Mouse (Mus musculus) gastrocnemius, adult 2 months (tissue): ENCODE data around the gene Lyrm2. TPM values are rescaled to one million over a fixed set of nuclear protein-coding genes. Genes with fewer than 3 reads are reported as not detected.

Source experiments
- DNase-seq: peaks from one replicate; pipeline ENCODE4 v3.0.0; 2022
- H3K27ac ChIP-seq: fragments of 200-600 bp; 2 replicates; pipeline ENCODE4 v1.8.1; 2022; ENCODE audit warnings: mild to moderate bottlenecking
- H3K4me3 ChIP-seq: fragments of 200-600 bp; 2 replicates; pipeline ENCODE4 v1.8.1; 2022; ENCODE audit warnings: mild to moderate bottlenecking, moderate library complexity
- CTCF ChIP-seq: fragments of 200-600 bp; IDR thresholded peaks from 2 replicates; pipeline ENCODE4 v1.8.1; 2022; ENCODE audit warnings: antibody characterized with exemption, mild to moderate bottlenecking, moderate library complexity
- intact Hi-C: fragments of 180-260 bp; cut with DNase I; formaldehyde crosslinking; loops from one replicate; pipeline ENCODE4 v1.15.1; 2025
- total RNA-seq, 2 experiments: library from RNA; stranded (reverse); gene quantifications; 2 replicates each; pipeline ENCODE4 v1.2.3; 2021

Gene Lyrm2
- total RNA-seq, 2 experiments from 2014 or later: 15.7 to 26.1 TPM

DNA sequence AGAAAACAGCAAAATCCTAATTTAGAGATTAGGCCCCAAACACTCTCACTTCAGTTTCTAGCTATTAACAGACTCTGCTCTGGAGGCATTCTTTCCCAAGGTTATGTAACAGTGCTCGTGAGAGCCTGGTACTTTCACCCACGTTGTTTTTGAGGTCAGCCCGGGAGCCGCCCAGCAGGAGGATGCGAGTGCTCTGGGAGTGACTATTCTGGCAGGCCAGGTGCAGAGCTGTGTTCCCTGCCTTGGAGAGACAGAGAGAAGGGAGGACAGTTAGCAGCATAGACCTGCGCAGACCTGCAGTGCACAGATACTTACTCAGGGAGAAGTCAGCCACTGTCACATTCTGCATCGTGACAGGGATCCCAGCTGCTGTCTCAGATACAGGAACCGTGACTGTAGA lies 24.2 kb downstream of the Lyrm2 start:
- no peak for DNase-seq
- no peak for TF ChIP-seq CTCF
- Histone ChIP-seq H3K4me3 (no peak overlapping the region), H3K27ac (no peak overlapping the region)
- intact Hi-C loops: no loop called here

DNA sequence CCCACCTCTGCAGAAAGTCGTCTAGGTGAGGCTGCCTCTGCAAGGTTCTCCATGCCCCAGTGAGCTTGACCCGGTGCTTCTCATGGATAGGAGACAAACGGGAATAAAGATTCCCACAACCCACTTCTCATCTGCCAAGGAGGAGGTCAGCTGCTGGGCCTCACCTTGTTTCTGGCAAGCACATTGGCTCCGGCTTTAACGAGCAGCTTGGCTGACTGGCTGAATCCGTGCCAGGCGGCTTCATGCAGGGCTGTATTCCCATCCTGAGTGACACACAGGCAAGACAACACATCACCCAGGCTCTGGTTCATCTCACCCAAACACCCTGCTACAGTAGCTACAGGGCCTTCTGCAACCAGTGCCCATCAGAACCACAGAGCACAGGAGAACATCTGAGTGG lies 26.9 kb downstream of the Lyrm2 start:
- DNase-seq: peak; percentile 59
- Histone ChIP-seq H3K4me3 (no peak overlapping the region), H3K27ac (no peak overlapping the region)
- intact Hi-C loops: no loop called here
- no peak for TF ChIP-seq CTCF

GRCm38 (mm10) chr4:32828385-32829077 lies 28.5 kb downstream of the Lyrm2 start:
- intact Hi-C loops: no loop called here
- Histone ChIP-seq H3K4me3 (no peak overlapping the region), H3K27ac (no peak overlapping the region)
- DNase-seq: no peak
- no peak for TF ChIP-seq CTCF

DNA sequence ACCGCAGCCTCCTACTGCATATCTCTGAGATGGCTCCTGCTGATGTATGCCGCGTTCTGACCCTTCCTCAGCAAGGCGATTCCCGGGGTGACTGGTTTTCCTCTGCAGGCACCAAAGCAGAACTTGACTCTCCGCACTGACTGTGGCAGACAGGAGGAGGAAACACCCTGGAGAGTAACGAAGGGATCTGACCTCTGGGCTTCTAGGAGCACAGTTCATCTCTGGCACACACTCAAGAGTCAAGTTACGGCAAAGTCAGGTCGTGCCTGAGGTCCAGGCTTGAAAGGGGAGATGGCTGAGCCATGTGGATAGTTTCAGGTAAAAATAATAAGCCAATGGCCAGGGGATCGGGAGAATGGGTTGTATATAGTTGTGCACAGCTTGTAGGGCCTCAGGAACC lies 29.3 kb downstream of the Lyrm2 start:
- intact Hi-C loops: no loop called here
- peak overlapping the region; percentile 40; the same call in 1 of the 2 replicates for H3K27ac ChIP-seq
- TF ChIP-seq CTCF: no peak

DNA sequence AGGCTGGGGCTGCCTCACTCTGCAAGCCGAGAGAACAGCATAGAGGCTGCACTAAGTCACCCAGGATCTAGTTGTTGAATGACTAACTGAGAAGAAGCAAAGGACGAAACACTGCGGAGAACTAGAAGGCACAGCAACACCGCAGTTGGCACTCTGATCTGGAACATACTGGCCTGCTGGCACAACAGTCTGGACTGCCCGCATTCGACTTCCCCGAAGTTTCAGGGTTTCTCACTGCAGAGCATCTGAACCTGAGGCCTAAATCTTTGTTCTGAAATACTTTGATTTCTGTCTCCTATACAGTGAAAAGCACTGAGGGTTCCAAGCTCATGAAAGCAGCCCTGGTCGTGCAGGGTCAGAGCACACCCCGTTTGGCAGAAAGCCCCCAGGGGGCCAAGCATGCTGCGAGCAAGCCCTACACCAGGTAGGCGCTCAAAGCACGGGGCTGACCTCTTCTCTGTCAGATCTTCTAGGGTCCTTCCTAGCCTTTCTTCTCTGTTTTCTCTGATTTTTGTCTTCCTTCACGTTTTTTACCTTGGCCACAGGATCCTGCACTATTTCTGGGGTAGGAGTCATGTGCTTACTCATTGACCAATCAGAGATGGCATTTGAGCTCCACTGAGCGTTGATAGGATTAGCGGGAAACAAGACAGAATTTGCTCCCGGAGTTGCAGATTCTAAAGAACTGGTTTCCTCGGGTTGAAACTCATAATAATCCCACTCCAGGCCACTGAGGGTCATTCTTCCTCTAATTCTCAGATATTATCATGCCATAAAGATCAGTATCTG lies 33.6 kb downstream of the Lyrm2 start:
- peak overlapping the region; percentile 59 for H3K4me3 ChIP-seq
- H3K27ac ChIP-seq: peak overlapping the region; percentile 59
- intact Hi-C loops: no loop called here
- DNase-seq: no peak
- no peak for TF ChIP-seq CTCF

More for the DNA sequence above, 29.3 kb downstream of the Lyrm2 start:
- no peak overlapping the region for H3K4me3 ChIP-seq
- DNase-seq: peak; percentile 21

GRCm38 (mm10) chr4:32834541-32834940 lies 34.5 kb downstream of the Lyrm2 start:
- no peak overlapping the region for H3K4me3 ChIP-seq
- DNase-seq: no peak
- intact Hi-C loops: no loop called here
- no peak for TF ChIP-seq CTCF
- no peak overlapping the region for H3K27ac ChIP-seq

DNA sequence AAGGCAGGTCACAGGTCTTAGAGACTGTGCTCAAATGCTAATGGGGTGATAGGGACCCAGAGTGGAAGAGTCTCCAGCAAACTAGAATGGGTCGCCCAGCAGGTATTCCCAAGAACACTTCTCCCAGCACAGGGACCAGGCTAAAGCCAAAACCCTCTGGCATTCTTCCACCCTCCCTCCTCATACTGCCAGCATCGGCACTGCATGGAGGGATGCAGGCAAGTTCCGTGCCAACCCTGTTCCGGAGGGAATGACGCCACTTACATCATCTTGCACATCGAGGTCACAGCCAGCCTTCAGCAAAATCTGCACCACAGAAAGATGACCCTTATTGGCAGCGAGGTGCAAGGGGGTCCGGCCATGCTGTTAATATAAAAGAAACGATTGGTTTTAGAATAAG lies 36.0 kb downstream of the Lyrm2 start:
- H3K4me3 ChIP-seq: no peak overlapping the region
- DNase-seq: no peak
- H3K27ac ChIP-seq: no peak overlapping the region
- intact Hi-C loops: no loop called here
- no peak for TF ChIP-seq CTCF

GRCm38 (mm10) chr4:32838401-32838800 lies 38.3 kb downstream of the Lyrm2 start:
- no peak for TF ChIP-seq CTCF
- DNase-seq: no peak
- Histone ChIP-seq H3K4me3 (no peak overlapping the region), H3K27ac (no peak overlapping the region)
- intact Hi-C loops: no loop called here

Other genes with a start within 250 kb of the Lyrm2 start
- not detected for gene Gja10, start 197.5 kb upstream of the Lyrm2 start, total RNA-seq
- 1 to 10 TPM; 4.3 to 5.0 TPM for gene Casp8ap2, start 184.8 kb upstream of the Lyrm2 start, total RNA-seq
- 1 to 10 TPM; 6.1 to 8.6 TPM for gene Mdn1, start 143.1 kb upstream of the Lyrm2 start, total RNA-seq
- 1 to 10 TPM; 2.5 to 6.2 TPM for gene Ankrd6, start 150.6 kb downstream of the Lyrm2 start, total RNA-seq
- 100 to 1,000 TPM; 174 to 204 TPM for gene Rragd, start 182.8 kb downstream of the Lyrm2 start, total RNA-seq
- 10 to 100 TPM; 50.5 to 54.7 TPM for gene Ube2j1, start 231.2 kb downstream of the Lyrm2 start, total RNA-seq